Mouse (Mus musculus) intestine, embryonic 16.5 days (tissue): ENCODE measurements at regions not wholly inside any gene's neighbourhood (a gene's known extent, or its start where the extent isn't known, plus 50 kb on each side); places are given as distances from the start of the nearest gene placed in this dataset.

Experiments
- ATAC-seq: fragments of 200-750 bp; cut with Nextera tagmentation; 2 replicates; pipeline ENCODE4 v1.8.0; 2017; ENCODE audit warnings: moderate TSS enrichment, moderate library complexity
- H3K27ac ChIP-seq: fragments of 300-500 bp; sonication (generic); 2 replicates; pipeline ENCODE4 v1.5.1; 2014; ENCODE audit warnings: mild to moderate bottlenecking, low read length
- H3K27me3 ChIP-seq: fragments of 300-500 bp; sonication (generic); replicated peaks from 2 replicates; pipeline ENCODE4 v1.6.1; 2014; ENCODE audit warnings: low read length, control low read depth, mixed read lengths; ENCODE audit not compliant: control insufficient read depth, insufficient read depth
- H3K36me3 ChIP-seq: fragments of 300-500 bp; sonication (generic); 2 replicates; pipeline ENCODE4 v1.6.1; 2014; ENCODE audit warnings: low read length, control low read depth; ENCODE audit not compliant: control insufficient read depth, insufficient read depth
- H3K4me1 ChIP-seq: fragments of 300-500 bp; sonication (generic); 2 replicates; pipeline ENCODE4 v1.6.1; 2014; ENCODE audit warnings: low read length, control low read depth, mixed read lengths; ENCODE audit not compliant: control insufficient read depth, insufficient read depth
- H3K4me2 ChIP-seq: fragments of 300-500 bp; sonication (generic); 2 replicates; pipeline ENCODE4 v1.6.1; 2014; ENCODE audit warnings: low read depth, low read length, control low read depth
- H3K4me3 ChIP-seq: fragments of 300-500 bp; sonication (generic); 2 replicates; pipeline ENCODE4 v1.5.1; 2014; ENCODE audit warnings: mild to moderate bottlenecking, low read length
- H3K9ac ChIP-seq: fragments of 300-500 bp; sonication (generic); 2 replicates; pipeline ENCODE4 v1.6.1; 2014; ENCODE audit warnings: low read depth, low read length
- H3K9me3 ChIP-seq: fragments of 300-500 bp; sonication (generic); 2 replicates; pipeline ENCODE4 v1.6.1; 2016; ENCODE audit warnings: low read length, control low read depth; ENCODE audit not compliant: control insufficient read depth
- WGBS: fragments of 180-500 bp; shearing (Covaris S2); extraction: QIAGEN DNeasy Blood & Tissue Kit; methylation state at CpG from one replicate; pipeline ENCODE4 v1.1.7; 2014; 5-methylcytosine and 5-hydroxymethylcytosine counted together

- H3K4me2 ChIP-seq = no peak overlapping the region
- no peaks in the 10 kb centered on the region for H3K4me1 ChIP-seq
- no peaks in the 10 kb centered on the region for H3K9me3 ChIP-seq
- no peaks in the 10 kb centered on the region for H3K36me3 ChIP-seq
- H3K27ac ChIP-seq = no peak overlapping the region
- no peak for ATAC-seq
- H3K4me3 ChIP-seq = no peak overlapping the region
- WGBS = 63% methylated on average over 5 of the region's 5 CpGs
- H3K9ac ChIP-seq = no peak overlapping the region
- H3K27me3 ChIP-seq = no peaks in the 10 kb centered on the region
Observed at GRCm38 (mm10) chr10:95048790-95049189, 104.2 kb upstream of the Plxnc1 start.

GRCm38 (mm10) chr10:95043978-95044377, 99.3 kb upstream of the Plxnc1 start:
- Histone ChIP-seq H3K4me1 (0 out of 2 replicates have a peak, but pooled peaks cover 3% of the 10 kb centered on the region), H3K9me3 (no peaks in the 10 kb centered on the region), H3K9ac (no peak overlapping the region), H3K4me2 (no peak overlapping the region), H3K27ac (no peak overlapping the region), H3K4me3 (no peak overlapping the region), H3K36me3 (no peaks in the 10 kb centered on the region), H3K27me3 (no peaks in the 10 kb centered on the region)
- WGBS = 36% methylated on average over 7 of the region's 7 CpGs
- no peak for ATAC-seq

GRCm38 (mm10) chr10:95040258-95040895, 95.7 kb upstream of the Plxnc1 start:
- H3K4me3 ChIP-seq = no peak overlapping the region
- H3K27me3 ChIP-seq = no peaks in the 10 kb centered on the region
- H3K9me3 ChIP-seq = no peaks in the 10 kb centered on the region
- no peak for ATAC-seq
- 72% methylated on average over 6 of the region's 6 CpGs for WGBS
- no peaks in the 10 kb centered on the region for H3K36me3 ChIP-seq
- H3K9ac ChIP-seq = no peak overlapping the region
- no peak overlapping the region for H3K27ac ChIP-seq
- H3K4me1 ChIP-seq = 0 out of 2 replicates have a peak, but pooled peaks cover 3% of the 10 kb centered on the region
- H3K4me2 ChIP-seq = no peak overlapping the region

DNA sequence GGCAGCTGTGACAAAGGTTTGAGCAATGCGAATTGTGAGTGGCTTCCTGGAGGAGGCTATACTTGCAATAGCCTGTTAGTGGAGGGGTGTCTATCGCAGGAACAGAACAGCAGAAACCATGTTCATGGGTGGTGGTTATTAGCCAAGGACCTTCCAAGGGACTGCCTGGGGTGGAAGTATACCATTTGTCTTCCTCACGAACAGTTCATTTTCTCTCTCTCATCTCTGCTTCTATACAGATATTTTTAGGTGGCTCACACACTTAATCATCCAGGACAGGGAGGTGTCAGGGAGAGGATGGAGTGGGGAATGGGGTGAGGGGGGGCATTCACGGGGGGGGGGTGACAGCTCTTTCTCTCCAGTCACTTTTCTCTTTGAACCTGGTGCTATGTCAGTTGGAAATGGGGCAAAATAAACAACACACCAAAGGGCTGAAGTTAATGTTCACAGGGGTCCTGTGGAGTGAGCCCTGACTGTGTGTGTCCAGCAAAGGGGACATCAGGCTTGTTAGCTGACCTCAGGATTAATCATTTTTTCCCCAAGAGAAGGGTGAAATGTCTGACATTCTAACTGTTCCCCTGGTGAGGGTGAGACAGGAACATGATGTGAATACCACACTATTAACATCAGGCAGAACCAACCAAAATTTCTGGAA, 91.5 kb upstream of the Plxnc1 start:
- no peak overlapping the region for H3K9ac ChIP-seq

DNA sequence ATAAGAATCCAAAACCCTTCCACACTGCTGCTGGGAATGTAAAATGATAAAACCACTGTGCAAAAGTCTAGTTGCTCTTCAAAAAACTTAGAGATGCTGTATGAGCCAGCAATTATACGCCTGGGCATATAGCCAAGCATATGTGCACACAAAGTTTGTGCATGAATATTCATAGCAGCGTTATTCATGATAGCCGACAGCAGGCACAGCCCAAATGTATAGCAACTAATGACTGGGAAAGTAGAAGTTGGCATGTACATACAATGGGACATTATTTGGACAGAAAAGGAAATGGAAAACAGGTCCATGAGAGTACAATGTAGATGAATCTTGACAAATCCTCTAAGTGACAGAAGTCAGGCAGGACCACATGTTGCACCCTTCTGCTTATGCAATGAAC, 90.7 kb upstream of the Plxnc1 start:
- ATAC-seq = no peak

More for the DNA sequence above, 91.5 kb upstream of the Plxnc1 start:
- Histone ChIP-seq H3K27me3 (no peaks in the 10 kb centered on the region), H3K27ac (no peak overlapping the region), H3K4me2 (no peak overlapping the region), H3K36me3 (no peaks in the 10 kb centered on the region), H3K4me3 (no peak overlapping the region), H3K9me3 (no peaks in the 10 kb centered on the region), H3K4me1 (no peaks in the 10 kb centered on the region)
- no peak for ATAC-seq
- WGBS = 67% methylated on average over 4 of the region's 4 CpGs

DNA sequence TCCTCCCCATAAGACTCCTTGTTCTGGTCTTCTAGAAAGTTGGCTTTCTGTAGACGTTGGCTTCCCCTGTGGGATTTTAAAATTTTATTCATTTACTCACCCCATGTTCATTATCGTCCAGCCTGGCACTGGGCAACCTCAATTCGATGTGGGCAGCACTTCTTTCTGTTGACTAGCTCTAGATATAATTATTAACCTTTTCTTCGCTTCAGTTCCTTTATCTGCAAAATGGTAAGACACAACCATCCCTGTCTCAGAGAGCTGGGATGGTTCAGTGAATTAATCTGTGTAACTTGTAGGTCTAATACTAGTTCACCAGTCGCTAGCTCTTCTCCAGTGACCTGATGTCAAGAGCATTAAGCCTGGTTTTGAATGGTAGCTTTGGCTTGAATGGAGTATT, 89.9 kb upstream of the Plxnc1 start:
- no peak for ATAC-seq

More for the DNA sequence above, 90.7 kb upstream of the Plxnc1 start:
- H3K36me3 ChIP-seq = no peaks in the 10 kb centered on the region
- H3K27ac ChIP-seq = no peak overlapping the region
- no peak overlapping the region for H3K4me2 ChIP-seq
- H3K9ac ChIP-seq = no peak overlapping the region
- no peaks in the 10 kb centered on the region for H3K27me3 ChIP-seq
- 65% methylated on average over 3 of the region's 3 CpGs for WGBS
- H3K4me1 ChIP-seq = no peaks in the 10 kb centered on the region
- no peak overlapping the region for H3K4me3 ChIP-seq
- H3K9me3 ChIP-seq = no peaks in the 10 kb centered on the region

GRCm38 (mm10) chr10:95032760-95033716, 88.4 kb upstream of the Plxnc1 start:
- H3K9ac ChIP-seq = no peak overlapping the region
- H3K27ac ChIP-seq = no peak overlapping the region
- H3K4me2 ChIP-seq = no peak overlapping the region
- H3K4me3 ChIP-seq = no peak overlapping the region
- H3K9me3 ChIP-seq = no peaks in the 10 kb centered on the region
- no peaks in the 10 kb centered on the region for H3K36me3 ChIP-seq
- no peak for ATAC-seq
- WGBS = 80% methylated on average over 14 of the region's 14 CpGs
- H3K27me3 ChIP-seq = no peaks in the 10 kb centered on the region
- no peaks in the 10 kb centered on the region for H3K4me1 ChIP-seq

More for the DNA sequence above, 89.9 kb upstream of the Plxnc1 start:
- Histone ChIP-seq H3K9ac (no peak overlapping the region), H3K4me2 (no peak overlapping the region), H3K4me3 (no peak overlapping the region), H3K36me3 (no peaks in the 10 kb centered on the region), H3K27ac (no peak overlapping the region), H3K9me3 (no peaks in the 10 kb centered on the region), H3K4me1 (no peaks in the 10 kb centered on the region), H3K27me3 (no peaks in the 10 kb centered on the region)
- 83% methylated on average over 5 of the region's 5 CpGs for WGBS

- no peak for ATAC-seq
Observed at GRCm38 (mm10) chr10:95031371-95031770, 86.7 kb upstream of the Plxnc1 start.

GRCm38 (mm10) chr10:95030801-95031200, 86.2 kb upstream of the Plxnc1 start:
- H3K9ac ChIP-seq = no peak overlapping the region
- no peak for ATAC-seq
- 60% methylated on average over 5 of the region's 5 CpGs for WGBS
- H3K36me3 ChIP-seq = no peaks in the 10 kb centered on the region
- H3K27ac ChIP-seq = no peak overlapping the region
- H3K4me1 ChIP-seq = no peaks in the 10 kb centered on the region
- no peak overlapping the region for H3K4me2 ChIP-seq
- H3K27me3 ChIP-seq = no peaks in the 10 kb centered on the region
- no peak overlapping the region for H3K4me3 ChIP-seq
- no peaks in the 10 kb centered on the region for H3K9me3 ChIP-seq

More at GRCm38 (mm10) chr10:95031371-95031770, 86.7 kb upstream of the Plxnc1 start:
- Histone ChIP-seq H3K4me2 (no peak overlapping the region), H3K9ac (no peak overlapping the region), H3K4me1 (no peaks in the 10 kb centered on the region), H3K27me3 (no peaks in the 10 kb centered on the region), H3K27ac (no peak overlapping the region), H3K36me3 (no peaks in the 10 kb centered on the region), H3K9me3 (no peaks in the 10 kb centered on the region), H3K4me3 (no peak overlapping the region)
- 90% methylated on average over 2 of the region's 2 CpGs for WGBS
